Mouse (Mus musculus): ENCODE results near the gene Cdh26.

Gene Cdh26

GRCm38 (mm10) chr2:178437311-178437710, 7.0 kb downstream of the Cdh26 start:
- DNase-seq (ENCODE audit: low spot score), result no peak

GRCm38 (mm10) chr2:178449386-178449785, 19.1 kb downstream of the Cdh26 start:
- no peak for DNase-seq (ENCODE audit: low spot score)

GRCm38 (mm10) chr2:178450236-178450635, 19.9 kb downstream of the Cdh26 start:
- DNase-seq (ENCODE audit: low spot score), result no peak

- DNase-seq (ENCODE audit: low spot score), result no peak
Observed at GRCm38 (mm10) chr2:178450961-178451360, 20.6 kb downstream of the Cdh26 start.

GRCm38 (mm10) chr2:178454664-178455516, 24.6 kb downstream of the Cdh26 start:
- peak; percentile 51 for DNase-seq (ENCODE audit: low spot score)

DNA sequence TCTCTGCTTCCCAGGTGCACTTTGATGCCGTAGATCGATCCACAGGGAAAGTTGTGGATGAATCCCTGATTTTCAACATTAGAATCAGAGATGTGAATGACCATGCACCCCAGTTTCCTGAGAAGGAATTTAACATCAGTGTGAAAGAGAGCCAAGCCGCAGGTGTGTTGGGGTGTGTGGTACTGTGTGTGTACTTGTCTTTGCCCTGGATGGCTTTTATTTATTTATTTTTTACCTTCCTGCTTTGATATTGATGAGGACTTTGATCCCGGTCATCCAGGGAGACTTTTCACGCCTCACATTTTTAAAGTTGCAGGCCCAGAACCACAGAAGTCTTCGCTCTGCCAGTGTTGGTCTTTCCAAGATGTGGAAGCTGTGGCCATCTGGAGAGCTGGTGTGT, 27.1 kb downstream of the Cdh26 start:
- no peak for DNase-seq (ENCODE audit: low spot score)

- no peak for DNase-seq (ENCODE audit: low spot score)
Observed at GRCm38 (mm10) chr2:178460353-178460752, 30.0 kb downstream of the Cdh26 start.

GRCm38 (mm10) chr2:178471546-178472480, 41.5 kb downstream of the Cdh26 start:
- no peak for DNase-seq (ENCODE audit: low spot score)

DNA sequence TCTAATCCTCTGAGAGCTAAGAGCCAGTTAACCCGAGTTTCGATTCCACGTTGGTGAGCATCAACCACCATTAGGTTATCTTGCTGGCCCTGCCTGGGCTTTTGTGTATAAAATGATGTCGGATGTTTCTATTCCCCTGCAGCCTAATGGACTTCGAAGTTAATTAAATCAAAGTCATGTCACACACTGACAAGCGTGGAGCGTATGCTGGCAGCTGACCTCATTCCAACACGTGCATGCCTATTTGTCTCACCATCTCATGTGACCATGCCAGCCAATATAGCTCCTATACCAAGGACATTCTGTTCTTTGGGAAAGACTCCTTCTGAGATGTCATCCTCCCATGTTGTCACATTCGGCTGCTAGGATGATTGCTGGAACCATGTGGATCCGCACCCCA, 43.6 kb downstream of the Cdh26 start:
- DNase-seq (ENCODE audit: low spot score), result no peak

GRCm38 (mm10) chr2:178477228-178477627, 46.9 kb downstream of the Cdh26 start:
- DNase-seq (ENCODE audit: low spot score), result no peak

DNA sequence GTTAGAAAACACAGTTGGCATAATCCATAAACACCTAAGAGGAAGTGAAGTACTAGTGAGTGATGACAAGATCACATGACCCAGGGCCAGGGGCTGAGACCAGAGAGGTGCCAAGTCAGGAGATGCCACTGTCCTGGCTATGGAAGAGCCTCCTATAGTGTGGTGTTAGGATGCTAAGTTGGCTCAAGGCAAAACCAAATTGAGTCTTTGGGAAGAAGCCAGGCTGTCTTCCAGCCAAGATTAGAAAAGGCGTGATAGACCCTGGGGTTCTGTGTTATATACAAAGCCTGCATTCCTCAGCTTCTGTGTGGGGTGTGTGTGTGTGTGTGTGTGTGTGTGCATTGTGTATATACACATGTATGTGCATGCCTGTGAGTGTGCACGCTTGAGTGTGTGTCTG, 48.7 kb downstream of the Cdh26 start:
- DNase-seq (ENCODE audit: low spot score), result no peak

- no peak for DNase-seq (ENCODE audit: low spot score)
Observed at GRCm38 (mm10) chr2:178480932-178481331, 50.6 kb downstream of the Cdh26 start.

DNA sequence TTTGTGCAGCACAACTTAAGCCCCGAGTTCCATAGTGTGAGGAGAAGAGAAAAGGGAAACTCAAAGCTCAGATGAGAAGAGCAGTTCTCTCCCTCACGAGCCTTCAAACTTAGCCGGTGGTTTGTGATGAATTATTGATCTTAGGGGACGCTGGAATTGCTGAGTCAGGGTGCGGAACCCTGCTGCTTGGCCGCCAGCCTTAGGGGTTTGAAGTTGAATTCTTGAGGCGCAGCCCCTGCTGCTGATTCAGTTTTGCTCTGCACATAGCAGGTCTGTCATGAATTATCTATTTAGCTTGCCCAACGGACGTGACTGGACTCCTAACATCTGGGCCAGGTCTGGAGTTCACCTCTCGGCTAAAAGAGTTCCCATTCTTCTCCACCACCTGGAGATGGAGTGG, 53.1 kb downstream of the Cdh26 start:
- DNase-seq (ENCODE audit: low spot score), result no peak

- DNase-seq (ENCODE audit: low spot score), result no peak
Observed at GRCm38 (mm10) chr2:178488276-178488675, 57.9 kb downstream of the Cdh26 start.

GRCm38 (mm10) chr2:178490245-178490920, 60.1 kb downstream of the Cdh26 start:
- DNase-seq (ENCODE audit: low spot score), result no peak

- DNase-seq (ENCODE audit: low spot score), result no peak
Observed at GRCm38 (mm10) chr2:178494066-178494465, 63.7 kb downstream of the Cdh26 start.

- DNase-seq (ENCODE audit: low spot score), result no peak
Observed at GRCm38 (mm10) chr2:178495816-178496215, 65.5 kb downstream of the Cdh26 start.

GRCm38 (mm10) chr2:178497900-178498299, 67.6 kb downstream of the Cdh26 start:
- no peak for DNase-seq (ENCODE audit: low spot score)

- DNase-seq (ENCODE audit: low spot score), result peak; percentile 56
Observed at GRCm38 (mm10) chr2:178498409-178498808, 68.1 kb downstream of the Cdh26 start.

- DNase-seq (ENCODE audit: low spot score), result no peak
Observed at GRCm38 (mm10) chr2:178502469-178502868, 72.1 kb downstream of the Cdh26 start.

DNA sequence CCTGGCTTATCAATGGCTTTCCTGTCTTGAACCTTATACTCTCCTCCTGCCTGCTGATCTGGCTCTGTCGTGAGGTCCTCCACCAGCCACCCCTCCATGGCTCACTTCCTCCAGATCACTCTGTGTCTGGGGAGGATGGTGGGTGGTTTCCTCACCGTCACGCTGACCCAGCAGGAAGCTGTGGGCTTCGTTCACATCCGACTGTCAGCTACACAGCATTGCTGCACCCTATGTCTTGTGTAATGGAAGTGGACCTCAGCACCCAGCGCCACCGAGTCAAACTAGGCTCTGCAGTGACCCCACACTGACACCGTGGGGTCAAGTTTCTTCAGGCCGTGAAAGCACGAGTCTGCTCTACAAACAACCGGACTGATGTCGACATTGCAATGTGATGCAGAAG, 75.7 kb downstream of the Cdh26 start:
- peak; percentile 56 for DNase-seq (ENCODE audit: low spot score)

DNA sequence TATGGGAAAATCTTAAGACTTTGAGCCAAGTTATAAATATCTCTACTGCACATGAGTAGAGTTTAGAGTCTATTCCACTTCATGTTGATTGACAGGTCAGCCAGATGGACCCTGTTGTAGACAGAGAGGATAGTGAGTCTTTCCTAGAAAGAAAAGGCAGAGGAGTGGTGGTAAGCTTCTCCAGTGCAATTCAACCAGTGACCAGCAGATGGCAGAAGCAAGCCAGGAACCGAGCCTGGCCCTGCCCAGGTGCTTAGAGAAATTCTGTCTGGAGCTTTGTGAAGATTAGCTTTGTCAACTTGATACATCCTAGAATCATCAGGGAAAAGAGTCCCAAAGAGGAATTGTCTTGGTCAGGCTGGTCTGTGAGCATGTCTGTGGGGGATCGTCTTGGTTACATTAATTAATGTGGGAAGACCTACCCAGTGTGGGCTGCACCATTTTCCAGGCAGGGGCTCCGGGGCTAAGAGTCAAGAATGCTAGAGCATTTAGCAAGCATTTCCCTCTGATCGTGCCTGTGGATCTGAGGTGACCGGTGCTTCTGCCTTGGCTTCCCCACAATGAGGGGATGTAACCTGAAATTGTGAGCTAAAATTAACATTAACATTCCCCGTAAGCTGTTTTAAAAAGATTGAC, 77.2 kb downstream of the Cdh26 start:
- DNase-seq (ENCODE audit: low spot score), result peak; percentile 61
